Mouse (Mus musculus) erythroblast, embryonic 14.5 days (primary cell): ENCODE results near the gene Ern1.

Source experiments
- GATA1 ChIP-seq: IDR thresholded peaks from 2 replicates; pipeline ENCODE4 v1.6.1; 2012; ENCODE audit warnings: low read length, inconsistent platforms, mixed read lengths
- TAL1 ChIP-seq: IDR thresholded peaks from 3 replicates; pipeline ENCODE4 v1.6.1; 2012; ENCODE audit warnings: low read length, inconsistent platforms, mixed read lengths

DNA sequence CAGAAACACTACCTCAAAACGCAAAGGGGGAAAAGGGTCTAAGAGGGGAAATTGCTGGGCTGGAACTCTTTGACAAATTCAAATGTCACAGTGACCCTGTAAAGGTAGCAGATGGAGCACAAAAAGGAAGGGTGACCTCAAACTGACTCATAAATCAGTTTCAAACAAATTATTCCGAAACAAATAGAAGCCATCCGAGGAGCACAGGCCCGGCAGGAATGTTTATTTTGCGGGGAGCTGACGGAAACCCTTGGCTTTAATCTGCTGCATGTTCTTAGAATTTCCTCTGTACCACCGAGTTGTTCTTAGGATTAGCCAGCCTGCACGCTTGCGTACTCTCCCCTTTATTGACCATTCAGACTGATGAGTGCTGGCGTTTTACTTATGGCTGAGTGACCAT lies 2.4 kb upstream of the Ern1 start:
- no peak for TF ChIP-seq GATA1
- TF ChIP-seq TAL1 = no peak
